Mouse (Mus musculus): ENCODE results near the gene Stox2. TPM values are rescaled to one million over a fixed set of nuclear protein-coding genes. Genes with fewer than 3 reads are reported as not detected.

Stox2 gene
- polyA plus RNA-seq, 1 experiment from 2014 or later = 24.5 TPM

GRCm38 (mm10) chr8:47351914-47352701 is 94.1 kb downstream of the Stox2 start:
- Histone ChIP-seq H3K9me3 (no peaks in the 10 kb centered on the region), H3K4me3 (replicated peaks) (0 out of 2 replicates have a peak overlapping the region, but pooled peaks have one; percentile 12), H3K4me1 (replicated peaks) (peaks cover 83% of the 10 kb centered on the region), H3K27me3 (peaks cover 5% of the 10 kb centered on the region; the same call in 1 of the 2 replicates), H3K27ac (peak overlapping the region; percentile 88), H3K4me2 (peak overlapping the region; percentile 47), H3K9ac (replicated peaks) (no peak overlapping the region), H3K36me3 (no peaks in the 10 kb centered on the region)
- 5% methylated on average over 21 of the region's 21 CpGs for WGBS
- ATAC-seq (ENCODE audit: insufficient number of reproducible peaks, insufficient read depth, low FRiP score, low TSS enrichment, low read depth) = peak; percentile 50

- H3K36me3 ChIP-seq = no peaks in the 10 kb centered on the region
- 27% methylated on average over 8 of the region's 8 CpGs for WGBS
- no peak overlapping the region for H3K27ac ChIP-seq
- no peaks in the 10 kb centered on the region for H3K9me3 ChIP-seq
- no peak for ATAC-seq (ENCODE audit: insufficient number of reproducible peaks, insufficient read depth, low FRiP score, low TSS enrichment, low read depth)
- H3K27me3 ChIP-seq = peaks cover 5% of the 10 kb centered on the region; the same call in 1 of the 2 replicates
- no peak overlapping the region for H3K4me3 ChIP-seq (replicated peaks)
- no peak overlapping the region for H3K9ac ChIP-seq (replicated peaks)
- no peak overlapping the region for H3K4me2 ChIP-seq
- H3K4me1 ChIP-seq (replicated peaks) = peaks cover 89% of the 10 kb centered on the region
These were observed 97.1 kb downstream of the Stox2 start for GRCm38 (mm10) chr8:47349082-47349481.

- no peak overlapping the region for H3K27ac ChIP-seq
- no peak overlapping the region for H3K4me2 ChIP-seq
- no peak overlapping the region for H3K9ac ChIP-seq (replicated peaks)
- no peaks in the 10 kb centered on the region for H3K36me3 ChIP-seq
- H3K4me3 ChIP-seq (replicated peaks) = no peak overlapping the region
- H3K4me1 ChIP-seq (replicated peaks) = peaks cover 82% of the 10 kb centered on the region
- H3K9me3 ChIP-seq = no peaks in the 10 kb centered on the region
- no peak for ATAC-seq (ENCODE audit: insufficient number of reproducible peaks, insufficient read depth, low FRiP score, low TSS enrichment, low read depth)
- 16% methylated on average over 6 of the region's 6 CpGs for WGBS
- peaks cover 5% of the 10 kb centered on the region; the same call in 1 of the 2 replicates for H3K27me3 ChIP-seq
These were observed 98.4 kb downstream of the Stox2 start for GRCm38 (mm10) chr8:47347809-47348208.

GRCm38 (mm10) chr8:47345772-47346103 is 100.4 kb downstream of the Stox2 start:
- WGBS = 78% methylated on average over 9 of the region's 9 CpGs
- Histone ChIP-seq H3K4me1 (replicated peaks) (peaks cover 74% of the 10 kb centered on the region), H3K4me2 (peak overlapping the region; percentile 39; the same call in 1 of the 2 replicates), H3K4me3 (replicated peaks) (no peak overlapping the region), H3K36me3 (no peaks in the 10 kb centered on the region), H3K27ac (0 out of 2 replicates have a peak overlapping the region, but pooled peaks have one; percentile 64), H3K27me3 (peaks cover 5% of the 10 kb centered on the region; the same call in 1 of the 2 replicates), H3K9ac (replicated peaks) (no peak overlapping the region), H3K9me3 (no peaks in the 10 kb centered on the region)
- ATAC-seq (ENCODE audit: insufficient number of reproducible peaks, insufficient read depth, low FRiP score, low TSS enrichment, low read depth) = no peak

- Histone ChIP-seq H3K9ac (replicated peaks) (no peak overlapping the region), H3K4me2 (peak overlapping the region; percentile 39), H3K36me3 (no peaks in the 10 kb centered on the region), H3K27me3 (peaks cover 5% of the 10 kb centered on the region; the same call in 1 of the 2 replicates), H3K4me3 (replicated peaks) (no peak overlapping the region), H3K27ac (peak overlapping the region; percentile 64; the same call in 1 of the 2 replicates), H3K4me1 (replicated peaks) (peaks cover 73% of the 10 kb centered on the region), H3K9me3 (no peaks in the 10 kb centered on the region)
- 19% methylated on average over 15 of the region's 15 CpGs for WGBS
- no peak for ATAC-seq (ENCODE audit: insufficient number of reproducible peaks, insufficient read depth, low FRiP score, low TSS enrichment, low read depth)
These were observed 100.9 kb downstream of the Stox2 start for GRCm38 (mm10) chr8:47345085-47345771.

- Histone ChIP-seq H3K36me3 (no peaks in the 10 kb centered on the region), H3K4me3 (replicated peaks) (no peak overlapping the region), H3K9ac (replicated peaks) (no peak overlapping the region), H3K27me3 (no peaks in the 10 kb centered on the region), H3K9me3 (no peaks in the 10 kb centered on the region), H3K4me2 (no peak overlapping the region), H3K4me1 (replicated peaks) (peaks cover 56% of the 10 kb centered on the region), H3K27ac (no peak overlapping the region)
- 15% methylated on average over 11 of the region's 11 CpGs for whole genome bisulfite sequencing
- ATAC-seq (ENCODE audit: insufficient number of reproducible peaks, insufficient read depth, low FRiP score, low TSS enrichment, low read depth) = 0 out of 2 replicates have a peak, but pooled peaks have one; percentile 53
These were observed 104.7 kb downstream of the Stox2 start for GRCm38 (mm10) chr8:47341474-47341873.

GRCm38 (mm10) chr8:47338691-47339323 is 107.4 kb downstream of the Stox2 start:
- Histone ChIP-seq H3K27ac (no peak overlapping the region), H3K4me1 (replicated peaks) (peaks cover 42% of the 10 kb centered on the region), H3K27me3 (no peaks in the 10 kb centered on the region), H3K4me2 (no peak overlapping the region), H3K4me3 (replicated peaks) (no peak overlapping the region), H3K36me3 (no peaks in the 10 kb centered on the region), H3K9ac (replicated peaks) (no peak overlapping the region), H3K9me3 (no peaks in the 10 kb centered on the region)
- no peak for ATAC-seq (ENCODE audit: insufficient number of reproducible peaks, insufficient read depth, low FRiP score, low TSS enrichment, low read depth)
- 22% methylated on average over 3 of the region's 3 CpGs for WGBS

GRCm38 (mm10) chr8:47336433-47336832 is 109.7 kb downstream of the Stox2 start:
- ATAC-seq (ENCODE audit: insufficient number of reproducible peaks, insufficient read depth, low FRiP score, low TSS enrichment, low read depth) = no peak
- Histone ChIP-seq H3K4me1 (replicated peaks) (peaks cover 38% of the 10 kb centered on the region), H3K9ac (replicated peaks) (no peak overlapping the region)

GRCm38 (mm10) chr8:47335940-47336339 is 110.2 kb downstream of the Stox2 start:
- Histone ChIP-seq H3K4me1 (replicated peaks) (peaks cover 38% of the 10 kb centered on the region), H3K36me3 (no peaks in the 10 kb centered on the region), H3K9me3 (no peaks in the 10 kb centered on the region), H3K9ac (replicated peaks) (no peak overlapping the region), H3K27me3 (no peaks in the 10 kb centered on the region), H3K27ac (no peak overlapping the region), H3K4me3 (replicated peaks) (no peak overlapping the region), H3K4me2 (no peak overlapping the region)
- WGBS = 93% methylated on average over 4 of the region's 4 CpGs
- no peak for ATAC-seq (ENCODE audit: insufficient number of reproducible peaks, insufficient read depth, low FRiP score, low TSS enrichment, low read depth)

More at GRCm38 (mm10) chr8:47336433-47336832, 109.7 kb downstream of the Stox2 start:
- no peaks in the 10 kb centered on the region for H3K36me3 ChIP-seq
- H3K4me3 ChIP-seq (replicated peaks) = no peak overlapping the region
- H3K9me3 ChIP-seq = no peaks in the 10 kb centered on the region
- no peaks in the 10 kb centered on the region for H3K27me3 ChIP-seq
- H3K27ac ChIP-seq = no peak overlapping the region
- WGBS = 94% methylated on average over 12 of the region's 12 CpGs
- H3K4me2 ChIP-seq = no peak overlapping the region

GRCm38 (mm10) chr8:47334223-47334757 is 111.9 kb downstream of the Stox2 start:
- Histone ChIP-seq H3K4me1 (replicated peaks) (peaks cover 25% of the 10 kb centered on the region), H3K4me3 (replicated peaks) (no peak overlapping the region), H3K9ac (replicated peaks) (no peak overlapping the region), H3K9me3 (no peaks in the 10 kb centered on the region), H3K27ac (peak overlapping the region; percentile 68; the same call in 1 of the 2 replicates), H3K4me2 (peak overlapping the region; percentile 19; the same call in 1 of the 2 replicates), H3K36me3 (no peaks in the 10 kb centered on the region), H3K27me3 (no peaks in the 10 kb centered on the region)
- WGBS = 61% methylated on average over 9 of the region's 9 CpGs
- ATAC-seq (ENCODE audit: insufficient number of reproducible peaks, insufficient read depth, low FRiP score, low TSS enrichment, low read depth) = peak; percentile 82; the same call in 1 of the 2 replicates

- 78% methylated on average over 1 of the region's 1 CpGs for WGBS
- Histone ChIP-seq H3K9me3 (no peaks in the 10 kb centered on the region), H3K4me2 (no peak overlapping the region), H3K4me3 (replicated peaks) (no peak overlapping the region), H3K9ac (replicated peaks) (no peak overlapping the region), H3K27me3 (no peaks in the 10 kb centered on the region), H3K36me3 (no peaks in the 10 kb centered on the region), H3K27ac (no peak overlapping the region), H3K4me1 (replicated peaks) (peaks cover 18% of the 10 kb centered on the region)
- ATAC-seq (ENCODE audit: insufficient number of reproducible peaks, insufficient read depth, low FRiP score, low TSS enrichment, low read depth) = no peak
These were observed 113.2 kb downstream of the Stox2 start for GRCm38 (mm10) chr8:47332941-47333340.

Data from limb, embryonic 12.5 days (tissue).